Mouse (Mus musculus): ENCODE data around the gene Csdc2.
"Not testable (repeated sequence)": the region's sequence is repeated elsewhere in the genome, so short reads cannot be mapped to it uniquely, and the experiment has no call there.

Csdc2 gene

GRCm38 (mm10) chr15:81955414-81955813, 18.9 kb downstream of the Csdc2 start:
- no peak for DNase-seq (ENCODE audit: low spot score)

DNA sequence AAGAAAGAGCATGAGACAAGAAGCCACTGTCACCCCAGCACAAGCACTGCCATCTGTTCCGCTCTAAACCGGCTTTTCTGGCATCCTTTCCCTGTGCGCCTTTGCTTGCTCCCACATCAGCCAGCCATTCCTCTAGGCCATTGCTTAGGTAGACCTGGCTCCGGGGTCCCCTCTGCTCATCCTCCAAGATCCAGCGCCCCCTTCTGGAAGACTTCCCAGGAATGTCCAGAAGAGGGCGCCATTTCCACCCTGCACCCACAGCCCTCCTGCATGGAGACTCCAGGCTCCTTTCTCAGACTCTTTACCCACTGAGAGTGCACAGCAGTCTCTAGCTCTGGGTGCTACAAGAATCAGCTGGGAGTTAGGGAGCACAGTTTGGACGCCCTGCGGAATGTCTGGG, 19.9 kb downstream of the Csdc2 start:
- no peak for DNase-seq (ENCODE audit: low spot score)

DNA sequence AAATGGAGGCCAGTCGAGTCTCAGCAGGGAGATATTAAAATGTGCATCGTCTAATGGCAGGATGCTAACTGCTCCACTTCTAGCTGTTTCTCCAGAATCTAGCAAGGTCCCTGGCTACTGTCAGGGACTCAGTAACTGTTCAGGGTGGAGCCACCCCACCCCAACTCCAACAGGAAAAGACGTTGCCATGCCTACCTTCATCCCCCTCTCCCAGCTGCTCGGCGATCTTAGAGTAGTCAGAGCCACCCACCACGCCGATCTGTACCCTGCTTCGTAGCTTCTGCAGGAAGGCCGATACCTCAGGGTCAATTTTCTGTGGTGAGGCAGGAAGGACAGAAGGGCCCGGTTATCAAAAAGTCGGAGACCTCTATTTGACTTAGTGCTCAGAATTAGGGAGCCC, 21.0 kb downstream of the Csdc2 start:
- DNase-seq (ENCODE audit: low spot score): no peak

GRCm38 (mm10) chr15:81958906-81959305, 22.3 kb downstream of the Csdc2 start:
- no peak for DNase-seq (ENCODE audit: low spot score)

DNA sequence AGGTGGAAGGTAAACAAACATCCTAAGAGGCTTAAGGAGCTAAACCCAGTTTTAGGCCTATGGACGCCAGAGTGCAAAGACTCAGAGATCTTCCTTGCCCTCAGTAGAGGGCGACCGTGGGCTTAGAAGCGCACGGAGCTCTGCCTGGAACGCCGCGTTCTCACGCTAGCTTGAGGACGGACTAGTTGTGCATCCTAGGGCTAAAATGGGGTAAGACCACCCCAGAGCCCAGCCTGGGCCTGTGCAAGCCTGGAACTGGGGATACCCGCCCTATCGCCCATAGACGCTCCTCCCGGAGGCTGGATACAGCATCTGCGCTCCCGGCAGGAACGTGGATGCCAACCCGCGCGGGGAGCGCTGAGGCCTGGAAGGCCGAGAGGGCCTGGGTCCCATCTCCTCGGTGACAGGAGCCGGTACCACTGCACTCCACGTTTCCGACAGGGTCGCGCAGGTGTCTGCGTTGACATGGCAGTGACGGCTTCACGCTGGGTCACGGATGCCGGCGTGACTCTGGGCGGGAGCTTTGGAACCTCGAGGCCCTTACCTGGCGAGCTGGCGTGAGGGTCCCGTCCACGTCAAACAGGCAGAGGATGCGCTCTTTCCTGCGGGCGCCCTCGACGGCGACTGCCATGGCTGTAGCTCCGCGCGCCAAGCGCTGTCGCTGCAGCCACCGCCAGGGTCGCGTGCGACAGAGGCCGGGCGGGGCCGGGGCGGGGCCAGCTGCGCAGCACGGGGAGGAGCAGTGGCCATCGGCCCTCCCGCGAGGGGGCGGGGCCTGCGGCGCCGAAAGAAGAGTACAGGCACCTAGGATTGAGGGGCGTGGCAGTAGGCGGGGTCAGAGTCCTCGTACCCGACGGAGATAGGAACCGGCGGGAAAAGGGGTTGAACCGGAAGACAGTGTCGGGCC, 23.9 kb downstream of the Csdc2 start, which contains the start of gene Pmm1:
TSS of gene Pmm1 (minus strand) at position 760 of the 907 bp plus-strand sequence.
- DNase-seq (ENCODE audit: low spot score): peak; percentile 99

DNA sequence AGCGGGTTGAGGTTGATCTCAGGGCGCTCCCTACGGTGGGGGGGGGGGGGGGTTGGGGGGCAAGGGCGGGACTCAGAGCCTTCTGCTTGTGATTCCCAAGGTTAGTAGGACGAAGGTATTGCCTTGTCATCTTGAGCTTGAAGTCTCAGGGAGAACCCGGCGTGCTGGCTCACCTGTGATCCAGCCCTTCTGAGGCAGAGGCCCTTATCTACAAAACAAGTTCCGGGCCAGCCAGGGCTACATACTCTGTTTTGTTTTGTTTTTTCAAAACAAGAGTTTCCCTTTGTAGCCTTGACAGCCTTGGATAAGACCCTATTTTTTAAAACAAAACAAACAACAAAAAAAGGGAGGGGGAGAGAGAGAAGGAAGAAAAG, 24.5 kb downstream of the Csdc2 start:
- no peak for DNase-seq (ENCODE audit: low spot score)

DNA sequence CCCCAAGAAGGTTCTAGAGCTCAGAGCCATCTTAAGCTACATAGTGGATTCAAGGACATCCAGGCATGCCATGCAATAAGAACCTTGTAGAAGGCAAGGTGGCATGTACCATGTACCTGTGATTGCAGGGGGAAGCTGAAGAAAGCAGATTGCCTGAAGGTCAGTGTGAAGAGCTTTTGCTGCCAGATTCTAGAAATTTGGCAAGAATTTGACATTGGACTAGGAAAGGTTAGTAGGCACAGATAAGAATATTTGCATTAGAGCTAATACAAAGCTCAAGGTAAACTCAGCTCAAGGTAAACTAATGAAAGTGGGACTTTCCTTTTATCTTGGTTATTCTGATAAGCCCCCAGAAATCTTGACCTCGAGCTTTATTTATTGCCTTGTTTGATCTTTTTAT, 27.7 kb downstream of the Csdc2 start:
- DNase-seq (ENCODE audit: low spot score): no peak

GRCm38 (mm10) chr15:81964980-81965545, 28.5 kb downstream of the Csdc2 start:
- no peak for DNase-seq (ENCODE audit: low spot score)

- no peak for DNase-seq (ENCODE audit: low spot score)
Observed at GRCm38 (mm10) chr15:81966062-81966829, 29.7 kb downstream of the Csdc2 start.

DNA sequence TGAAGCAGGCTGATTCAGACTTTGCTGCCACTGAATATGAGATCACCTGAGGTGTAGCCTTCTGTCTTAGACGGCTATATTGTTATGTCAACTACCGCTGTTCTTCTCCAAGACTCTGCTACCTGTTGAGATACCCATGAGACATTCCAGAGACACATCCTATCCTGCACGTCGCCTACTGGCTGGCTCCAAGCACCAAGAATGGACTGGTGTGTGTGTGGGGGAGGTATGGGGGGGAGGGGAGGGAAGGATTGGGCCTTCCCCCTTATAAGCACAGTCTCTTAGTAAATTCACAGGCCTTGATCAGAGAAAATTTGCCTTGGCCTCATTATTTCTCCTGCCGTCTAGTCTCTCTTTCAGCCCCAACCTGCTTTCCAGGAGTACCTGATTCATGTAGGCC, 31.3 kb downstream of the Csdc2 start:
- DNase-seq (ENCODE audit: low spot score): no peak

DNA sequence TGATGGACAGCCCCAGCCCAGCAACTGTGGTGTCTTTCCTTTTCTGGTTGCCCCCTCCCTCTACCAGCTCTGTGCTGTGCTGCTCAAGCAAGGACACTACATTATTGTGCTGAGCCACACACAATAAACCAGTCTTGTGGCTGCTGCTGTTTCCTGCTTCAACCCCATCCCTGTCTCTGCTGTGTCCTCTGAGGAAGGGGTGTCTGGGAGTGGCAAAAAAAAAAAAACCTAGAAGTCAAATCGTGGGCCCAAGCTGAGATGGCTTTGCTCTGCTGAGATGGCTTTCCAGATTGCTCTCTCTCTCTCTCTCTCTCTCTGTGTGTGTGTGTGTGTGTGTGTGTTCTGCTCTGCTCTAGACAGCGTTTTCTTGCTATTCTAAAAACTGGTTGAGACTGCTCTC, 31.9 kb downstream of the Csdc2 start:
- no peak for DNase-seq (ENCODE audit: low spot score)

DNA sequence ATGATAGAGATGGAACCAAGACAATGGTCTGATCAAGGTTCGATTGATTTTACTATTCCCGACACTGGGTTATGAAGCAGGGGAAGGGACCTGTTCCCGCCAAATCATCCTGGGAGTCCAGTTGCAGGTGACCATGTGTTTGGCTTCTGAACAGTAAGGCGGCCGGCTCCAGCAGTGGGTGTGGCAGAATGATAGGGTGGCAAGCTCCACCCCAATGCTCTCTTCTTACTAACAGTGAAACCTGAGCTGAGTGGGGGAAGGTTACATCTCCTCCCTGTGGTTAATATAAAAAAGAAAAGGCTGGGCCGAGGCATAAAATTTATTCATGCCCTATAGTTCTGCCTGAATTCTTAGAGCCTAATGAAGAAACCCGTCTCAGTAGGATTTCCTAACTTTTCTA, 32.6 kb downstream of the Csdc2 start:
- no peak for DNase-seq (ENCODE audit: low spot score)

GRCm38 (mm10) chr15:81969635-81970034, 33.1 kb downstream of the Csdc2 start:
- not testable (repeated sequence) for DNase-seq (ENCODE audit: low spot score)

DNA sequence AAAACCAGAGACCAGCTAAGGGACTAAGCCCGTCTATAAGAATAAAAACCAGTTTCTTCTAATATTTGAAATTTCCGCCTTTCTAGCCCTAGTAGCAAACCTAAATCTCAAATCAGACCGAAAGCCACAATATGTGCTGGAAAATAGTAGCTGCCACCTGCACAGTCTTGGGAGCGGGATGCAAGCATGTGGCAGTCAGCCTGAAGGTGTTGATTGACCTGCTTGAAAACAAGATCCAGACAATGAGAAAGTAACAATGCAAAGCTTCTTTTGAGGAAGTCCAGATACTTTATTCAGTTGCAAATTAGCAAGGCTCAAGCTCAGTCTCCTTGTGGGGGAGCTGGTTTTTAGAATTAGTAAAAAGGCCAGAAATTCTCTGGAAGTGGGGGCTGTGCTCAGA, 33.9 kb downstream of the Csdc2 start:
- DNase-seq (ENCODE audit: low spot score): not testable (repeated sequence)

DNA sequence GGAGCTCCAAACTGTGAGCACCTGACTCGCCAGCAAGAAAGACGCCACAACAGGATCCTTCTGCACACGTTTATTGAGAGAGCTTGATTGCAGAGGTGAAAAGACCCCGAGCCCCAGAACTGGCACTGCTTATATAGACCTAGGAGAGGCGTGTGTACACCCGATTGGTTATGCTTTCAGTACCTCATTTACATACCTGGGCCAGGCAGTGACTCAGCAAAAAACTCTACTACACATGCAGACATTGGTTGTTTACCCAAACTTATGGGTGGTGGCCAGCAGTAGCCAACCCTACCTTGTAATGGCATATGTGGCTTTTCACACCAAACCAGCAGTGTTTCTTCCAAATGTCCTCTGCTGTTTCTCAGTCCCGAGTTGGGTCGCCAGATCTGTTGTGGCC, 38.6 kb downstream of the Csdc2 start:
- DNase-seq (ENCODE audit: low spot score): not testable (repeated sequence)

DNA sequence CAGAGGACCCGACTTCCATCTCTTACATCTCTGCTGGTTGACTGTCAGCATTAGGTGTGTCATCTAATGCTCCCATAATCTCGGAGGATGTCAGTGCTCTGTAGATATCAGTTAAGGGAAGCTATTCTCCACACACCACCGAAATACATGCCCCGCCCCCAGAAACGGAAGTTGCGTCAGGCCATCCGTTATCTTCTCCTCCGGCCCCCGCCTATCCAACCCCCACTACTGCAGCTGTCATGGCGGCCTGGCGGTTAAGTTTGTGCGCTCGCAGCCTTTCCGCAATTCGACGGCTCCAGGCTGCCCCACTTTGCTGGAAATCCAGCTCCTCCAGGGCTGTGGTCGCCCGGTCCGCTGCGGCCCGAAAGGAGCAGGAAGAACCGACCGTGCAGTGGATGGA, 43.8 kb downstream of the Csdc2 start, which contains the start of gene 1700029P11Rik:
TSS of gene 1700029P11Rik (plus strand) at position 220 of the 400 bp plus-strand sequence.
- DNase-seq (ENCODE audit: low spot score): no peak

- no peak for DNase-seq (ENCODE audit: low spot score)
Observed at GRCm38 (mm10) chr15:81982173-81982572, 45.6 kb downstream of the Csdc2 start.

DNA sequence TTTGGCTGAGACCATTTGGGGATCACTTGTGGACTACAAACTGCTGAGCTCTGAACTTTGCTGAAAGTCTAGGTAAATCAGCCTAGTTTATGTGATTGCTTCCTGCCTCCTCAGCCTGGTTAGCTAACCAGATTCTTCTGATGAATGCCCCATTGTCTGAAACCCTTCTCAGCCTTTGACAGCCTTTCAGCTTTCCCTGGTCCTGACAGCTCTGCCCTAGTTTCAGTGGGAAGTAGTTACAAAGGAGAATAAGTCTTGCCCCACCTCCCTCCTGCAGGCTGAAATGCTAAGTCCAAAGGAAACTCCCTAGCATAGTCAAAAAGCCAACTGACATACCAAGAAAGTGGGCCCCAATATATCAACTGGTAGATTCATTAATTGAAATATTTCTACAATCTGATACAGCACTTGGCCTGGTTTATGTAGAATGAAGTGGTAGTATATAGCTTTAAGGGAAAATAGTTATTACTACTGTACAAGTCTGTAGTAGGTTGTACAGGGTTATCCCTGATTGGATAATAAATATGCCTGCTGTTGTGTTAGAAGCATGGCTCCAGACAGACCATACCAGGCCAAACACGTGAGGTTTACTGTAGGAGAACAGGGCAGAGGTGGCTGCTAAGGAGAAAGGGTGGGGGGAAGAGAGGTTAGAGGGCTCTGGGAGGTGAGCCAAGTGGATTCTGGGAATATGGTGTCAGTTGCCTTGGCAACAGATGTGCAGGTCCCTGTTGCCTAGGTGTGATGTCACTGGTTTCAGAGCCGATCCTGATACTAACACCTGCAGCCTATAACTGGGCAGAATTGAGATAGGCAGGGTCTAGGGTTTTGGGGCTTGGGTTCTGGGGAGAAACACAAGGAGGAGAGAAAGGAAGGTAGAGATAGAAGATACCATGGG, 49.0 kb downstream of the Csdc2 start:
- DNase-seq (ENCODE audit: low spot score): no peak

GRCm38 (mm10) chr15:81987646-81988045, 51.1 kb downstream of the Csdc2 start, which contains the start of gene Xrcc6:
Gene Xrcc6, plus strand, starts transcription at chr15:81987835.
- no peak for DNase-seq (ENCODE audit: low spot score)

- DNase-seq (ENCODE audit: low spot score): peak; percentile 81
Observed at GRCm38 (mm10) chr15:81989371-81990062, 53.0 kb downstream of the Csdc2 start.

DNA sequence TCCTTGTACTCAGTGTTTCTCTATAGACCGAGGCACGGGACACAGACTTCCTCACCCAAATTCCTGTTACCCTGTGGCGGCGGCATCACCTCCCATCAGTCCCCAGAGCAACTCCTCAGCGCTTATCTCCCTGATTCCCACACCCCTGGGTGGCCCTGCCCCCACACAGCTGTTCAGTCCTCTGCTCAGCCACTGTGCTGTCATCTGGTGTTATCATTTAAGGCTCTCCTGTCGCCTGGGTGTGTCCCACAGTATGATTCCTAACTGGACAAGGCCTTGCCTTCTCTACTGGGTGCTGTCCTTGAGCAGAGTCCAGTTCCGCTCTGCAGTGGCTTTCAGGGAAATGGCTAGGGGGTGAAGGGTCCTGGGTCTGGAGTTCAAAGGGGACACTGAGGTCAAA, 54.0 kb downstream of the Csdc2 start:
- no peak for DNase-seq (ENCODE audit: low spot score)
